14 mouse cellular contexts compared by ENCODE assay signal in genomic region chr5:118967718-118968117, GRCm38 (mm10).
A peak's percentile ranks its signal among the peaks of the same experiment; 100 is the strongest.
DNase-seq lines count a peak whose midpoint lies in the region; ATAC-seq and TF ChIP-seq lines count a peak whose summit lies in the region.
"Had no signal": no experiment of that assay in that cellular context is flagged by ENCODE, and none has a peak within 500 bp of the region (broad histone marks: within the 10 kb centered on the region; RNA-seq: fewer than 3 reads in every experiment).

No protein-coding gene starts in this region.

- TF ChIP-seq POLR2A in heart, adult 2 months (IDR thresholded peaks at IDR 0.05; ENCODE audit: insufficient read depth, low read depth, low read length) = no peak

- peak; percentile 33 to 56 for DNase-seq in heart, adult 2 months
- no peak for DNase-seq in heart, postnatal 36 days
- DNase-seq in heart, postnatal 4 days = peak; percentile 34
- DNase-seq in kidney, postnatal 14 days = peak; percentile 72
- DNase-seq in left cerebral cortex, postnatal 25 days (ENCODE audit: low spot score in 2 of 2) = no peak
- DNase-seq in right cerebral cortex, postnatal 14 days = no peak
- DNase-seq in neural tube, embryonic 10.5 days (ENCODE audit: extremely low spot score, low spot score) = no peak
- DNase-seq: cerebellum, adult 18-20 months had no signal

- ATAC-seq in heart, embryonic 15.5 days (replicated peaks; ENCODE audit: insufficient number of reproducible peaks, insufficient read depth, low FRiP score, low read depth) = 0 out of 2 replicates have a peak, but pooled peaks have one; percentile 14
- ATAC-seq: forebrain, embryonic 15.5 days; inflammation-experienced regulatory T-cells, adult 6 months; midbrain, embryonic 16.5 days had no signal

- H3K4me1 ChIP-seq in heart, adult 2 months (ENCODE audit: control insufficient read depth, insufficient read depth, low read length) = peaks cover 10% of the 10 kb centered on the region
- H3K4me1 ChIP-seq in heart, embryonic 15.5 days (replicated peaks) = no peaks in the 10 kb centered on the region
- H3K4me1 ChIP-seq: forebrain, embryonic 15.5 days; megakaryocyte, embryonic 14.5 days had no signal

- intact Hi-C loops in heart, adult 2 months (cut with DNase I) = loop anchor here (2.0 to 5.0 kb wide), 2 partner anchors 15 to 90 kb away; no protein-coding TSS in a partner anchor
- intact Hi-C loops in heart, postnatal 36 days (cut with DNase I) = loop anchor here (5.0 kb wide), 1 partner anchor 90 kb away; no protein-coding TSS in a partner anchor
- intact Hi-C loops in left cerebral cortex, postnatal 25 days (cut with DNase I) = no loop called here

- H3K9ac ChIP-seq in heart, adult 2 months (ENCODE audit: low read depth, low read length) = no peak overlapping the region
- no peak overlapping the region for H3K9ac ChIP-seq in heart, embryonic 15.5 days
- H3K9ac ChIP-seq: forebrain, embryonic 15.5 days had no signal

- TF ChIP-seq CTCF in heart, adult 2 months (IDR thresholded peaks at IDR 0.05) = no peak

- H3K79me2 ChIP-seq in heart, adult 2 months (replicated peaks; ENCODE audit: control insufficient read depth, insufficient read depth, low read length) = no peaks in the 10 kb centered on the region

- H3K36me3 ChIP-seq in heart, adult 2 months (ENCODE audit: control insufficient read depth, insufficient read depth, low read length) = no peaks in the 10 kb centered on the region
- no peaks in the 10 kb centered on the region for H3K36me3 ChIP-seq in heart, embryonic 15.5 days
- H3K36me3 ChIP-seq: forebrain, embryonic 15.5 days had no signal

- WGBS in heart, adult 2 months = 30% methylated on average over 11 of the region's 11 CpGs
- WGBS in heart, embryonic 15.5 days = 57% methylated on average over 11 of the region's 11 CpGs

- H3K27me3 ChIP-seq in heart, adult 2 months (ENCODE audit: control insufficient read depth, insufficient read depth, low read length) = no peaks in the 10 kb centered on the region
- H3K27me3 ChIP-seq in heart, embryonic 15.5 days = peaks cover 6% of the 10 kb centered on the region; the same call in 1 of the 2 replicates
- H3K27me3 ChIP-seq: forebrain, embryonic 15.5 days; megakaryocyte, embryonic 14.5 days had no signal

- H3K9me3 ChIP-seq in heart, embryonic 15.5 days (replicated peaks) = no peaks in the 10 kb centered on the region
- H3K9me3 ChIP-seq: forebrain, embryonic 15.5 days; megakaryocyte, embryonic 14.5 days had no signal

- peak overlapping the region; percentile 58 for H3K27ac ChIP-seq in heart, adult 2 months
- H3K27ac ChIP-seq in heart, embryonic 15.5 days = no peak overlapping the region
- H3K27ac ChIP-seq: forebrain, embryonic 15.5 days had no signal

- no peak overlapping the region for H3K4me3 ChIP-seq in heart, adult 2 months
- H3K4me3 ChIP-seq in heart, embryonic 15.5 days = no peak overlapping the region
- H3K4me3 ChIP-seq: forebrain, embryonic 15.5 days; megakaryocyte, embryonic 14.5 days had no signal

- H3K4me2 ChIP-seq in heart, embryonic 15.5 days = no peak overlapping the region
- H3K4me2 ChIP-seq: forebrain, embryonic 15.5 days; liver, embryonic 11.5 days had no signal

- peak; percentile 34; the same call in 1 of the 2 replicates for TF ChIP-seq EP300 in heart, adult 2 months (IDR thresholded peaks at IDR 0.05; ENCODE audit: insufficient read depth, low read depth, low read length)

Comparison
In these comparisons a context has a peak if more than half of its experiments do, and no peak if none do; other contexts are left out.
1. DNase-seq: peak in heart, adult 2 months (2 of 2), heart, postnatal 4 days (single experiment) and kidney, postnatal 14 days (single experiment); none in heart, postnatal 36 days (0 of 2), left cerebral cortex, postnatal 25 days (0 of 2), right cerebral cortex, postnatal 14 days (single experiment) and neural tube, embryonic 10.5 days (single experiment).